Mouse (Mus musculus) A20 (cell line): ENCODE measurements around the gene Plxnb2.

Experiments used
- DNase-seq: peaks from one replicate; pipeline ENCODE4 v3.0.0-alpha.2; 2011; ENCODE audit warnings: low read depth, low spot score

The Plxnb2 gene

GRCm38 (mm10) chr15:89179630-89179964 lies 991 bp downstream of the Plxnb2 start:
- DNase-seq: peak; percentile 57

GRCm38 (mm10) chr15:89178954-89179629 lies 1.5 kb downstream of the Plxnb2 start:
- DNase-seq: peak; percentile 58

- DNase-seq: peak; percentile 14
Measured at GRCm38 (mm10) chr15:89178260-89178860, 2.2 kb downstream of the Plxnb2 start.

GRCm38 (mm10) chr15:89177576-89178259 lies 2.9 kb downstream of the Plxnb2 start:
- peak; percentile 64 for DNase-seq

GRCm38 (mm10) chr15:89177121-89177520 lies 3.5 kb downstream of the Plxnb2 start:
- DNase-seq: peak; percentile 60

- DNase-seq: no peak
Measured at GRCm38 (mm10) chr15:89175411-89176155, 5.0 kb downstream of the Plxnb2 start.

- no peak for DNase-seq
Measured at GRCm38 (mm10) chr15:89174889-89175339, 5.7 kb downstream of the Plxnb2 start.

- peak; percentile 74 for DNase-seq
Measured at GRCm38 (mm10) chr15:89173906-89174214, 6.7 kb downstream of the Plxnb2 start.

GRCm38 (mm10) chr15:89173024-89173905 lies 7.3 kb downstream of the Plxnb2 start:
- DNase-seq: peak; percentile 79

GRCm38 (mm10) chr15:89172276-89172935 lies 8.2 kb downstream of the Plxnb2 start:
- DNase-seq: no peak

- no peak for DNase-seq
Measured at GRCm38 (mm10) chr15:89171526-89172051, 9.0 kb downstream of the Plxnb2 start.

- no peak for DNase-seq
Measured at GRCm38 (mm10) chr15:89170102-89170501, 10.5 kb downstream of the Plxnb2 start.

GRCm38 (mm10) chr15:89169431-89169830 lies 11.2 kb downstream of the Plxnb2 start:
- DNase-seq: no peak

- DNase-seq: no peak
Measured at GRCm38 (mm10) chr15:89168922-89169321, 11.7 kb downstream of the Plxnb2 start.

- DNase-seq: no peak
Measured at GRCm38 (mm10) chr15:89165478-89165877, 15.1 kb downstream of the Plxnb2 start.

GRCm38 (mm10) chr15:89161397-89161796 lies 19.2 kb downstream of the Plxnb2 start:
- DNase-seq: no peak

GRCm38 (mm10) chr15:89158516-89158915 lies 22.1 kb downstream of the Plxnb2 start:
- no peak for DNase-seq

- DNase-seq: peak; percentile 82
Measured at GRCm38 (mm10) chr15:89157954-89158353, 22.6 kb downstream of the Plxnb2 start.

GRCm38 (mm10) chr15:89152312-89152711 lies 28.3 kb downstream of the Plxnb2 start:
- DNase-seq: no peak

- no peak for DNase-seq
Measured at GRCm38 (mm10) chr15:89150041-89150390, 30.6 kb downstream of the Plxnb2 start.
